Mouse (Mus musculus): ENCODE measurements around the gene Wdr46. TPM values are rescaled to one million over a fixed set of nuclear protein-coding genes. Genes with fewer than 3 reads are reported as not detected.

Wdr46 gene
- polyA plus RNA-seq, 1 experiment from 2014 or later: 25.5 TPM

GRCm38 (mm10) chr17:33911052-33911812 is 29.2 kb upstream of the Wdr46 start:
- no peak for DNase-seq (ENCODE audit: low spot score)

- no peak for DNase-seq (ENCODE audit: low spot score)
Observed at GRCm38 (mm10) chr17:33911813-33912414, 28.5 kb upstream of the Wdr46 start.

- no peak for DNase-seq (ENCODE audit: low spot score)
Observed at GRCm38 (mm10) chr17:33913264-33913663, 27.2 kb upstream of the Wdr46 start.

GRCm38 (mm10) chr17:33913905-33914304 is 26.6 kb upstream of the Wdr46 start:
- DNase-seq (ENCODE audit: low spot score): no peak

- no peak for DNase-seq (ENCODE audit: low spot score)
Observed at GRCm38 (mm10) chr17:33914969-33915391, 25.5 kb upstream of the Wdr46 start.

- peak; percentile 97 for DNase-seq (ENCODE audit: low spot score)
Observed at GRCm38 (mm10) chr17:33915671-33916250, 24.7 kb upstream of the Wdr46 start, which contains the start of the genes Tapbp and Zbtb22. Gene Tapbp, plus strand, starts transcription at chr17:33915899. Gene Zbtb22, plus strand, starts transcription at chr17:33915904.

- peak; percentile 83 for DNase-seq (ENCODE audit: low spot score)
Observed at GRCm38 (mm10) chr17:33916294-33916693, 24.2 kb upstream of the Wdr46 start.

- DNase-seq (ENCODE audit: low spot score): no peak
Observed at GRCm38 (mm10) chr17:33916847-33917655, 23.4 kb upstream of the Wdr46 start.

GRCm38 (mm10) chr17:33917656-33918292 is 22.7 kb upstream of the Wdr46 start:
- no peak for DNase-seq (ENCODE audit: low spot score)

- DNase-seq (ENCODE audit: low spot score): no peak
Observed at GRCm38 (mm10) chr17:33918293-33919203, 21.9 kb upstream of the Wdr46 start.

GRCm38 (mm10) chr17:33919351-33920281 is 20.8 kb upstream of the Wdr46 start:
- peak; percentile 65 for DNase-seq (ENCODE audit: low spot score)

- peak; percentile 87 for DNase-seq (ENCODE audit: low spot score)
Observed at GRCm38 (mm10) chr17:33920282-33921097, 20.0 kb upstream of the Wdr46 start.

- DNase-seq (ENCODE audit: low spot score): no peak
Observed at GRCm38 (mm10) chr17:33921361-33921760, 19.1 kb upstream of the Wdr46 start.

- peak; percentile 41 for DNase-seq (ENCODE audit: low spot score)
Observed at GRCm38 (mm10) chr17:33924577-33925283, 15.7 kb upstream of the Wdr46 start.

- no peak for DNase-seq (ENCODE audit: low spot score)
Observed at GRCm38 (mm10) chr17:33925406-33926116, 14.9 kb upstream of the Wdr46 start.

GRCm38 (mm10) chr17:33926207-33926932 is 14.1 kb upstream of the Wdr46 start:
- DNase-seq (ENCODE audit: low spot score): peak; percentile 20
